Mouse (Mus musculus): Measurements from ENCODE around the gene Trmt10b. TPM values are rescaled to one million over a fixed set of nuclear protein-coding genes. Genes with fewer than 3 reads are reported as not detected.

The Trmt10b gene
- polyA plus RNA-seq, 1 experiment from 2014 or later, result 21.6 TPM

DNA sequence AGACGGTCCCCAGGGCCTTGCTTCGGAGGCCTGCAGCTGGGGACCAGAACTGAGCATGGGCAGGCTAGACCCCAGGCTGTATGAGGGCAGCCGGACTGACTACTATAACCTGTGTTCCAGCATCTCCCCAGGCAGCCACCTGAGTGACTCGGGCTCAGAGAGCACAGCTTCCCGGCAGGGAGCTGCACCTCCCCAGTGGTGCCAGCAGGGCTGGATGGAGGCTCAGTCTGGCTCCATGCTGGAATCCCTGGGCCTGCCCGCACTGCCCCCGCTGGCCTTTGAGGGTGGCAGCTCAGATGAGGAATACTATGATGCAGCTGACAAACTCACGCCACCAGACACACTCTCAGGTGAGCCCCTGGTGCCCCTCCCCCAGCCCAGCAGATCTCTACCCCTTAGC is 17.6 kb upstream of the Trmt10b start:
- H3K4me3 ChIP-seq (replicated peaks; ENCODE audit: low read length), result no peak overlapping the region
- H3K9ac ChIP-seq (replicated peaks; ENCODE audit: low read depth, low read length), result no peak overlapping the region
- no peaks in the 10 kb centered on the region for H3K9me3 ChIP-seq (ENCODE audit: control insufficient read depth, low read length)
- no peaks in the 10 kb centered on the region for H3K4me1 ChIP-seq (replicated peaks; ENCODE audit: control insufficient read depth, insufficient read depth, low read length)
- H3K4me2 ChIP-seq (ENCODE audit: low read length), result no peak overlapping the region
- no peaks in the 10 kb centered on the region for H3K27me3 ChIP-seq (replicated peaks; ENCODE audit: control insufficient read depth, insufficient read depth, low read length)
- ATAC-seq, result no peak
- WGBS, result 51% methylated on average over 8 of the region's 8 CpGs
- H3K27ac ChIP-seq (ENCODE audit: low read length), result no peak overlapping the region
- H3K36me3 ChIP-seq (ENCODE audit: control insufficient read depth, insufficient read depth), result no peaks in the 10 kb centered on the region

DNA sequence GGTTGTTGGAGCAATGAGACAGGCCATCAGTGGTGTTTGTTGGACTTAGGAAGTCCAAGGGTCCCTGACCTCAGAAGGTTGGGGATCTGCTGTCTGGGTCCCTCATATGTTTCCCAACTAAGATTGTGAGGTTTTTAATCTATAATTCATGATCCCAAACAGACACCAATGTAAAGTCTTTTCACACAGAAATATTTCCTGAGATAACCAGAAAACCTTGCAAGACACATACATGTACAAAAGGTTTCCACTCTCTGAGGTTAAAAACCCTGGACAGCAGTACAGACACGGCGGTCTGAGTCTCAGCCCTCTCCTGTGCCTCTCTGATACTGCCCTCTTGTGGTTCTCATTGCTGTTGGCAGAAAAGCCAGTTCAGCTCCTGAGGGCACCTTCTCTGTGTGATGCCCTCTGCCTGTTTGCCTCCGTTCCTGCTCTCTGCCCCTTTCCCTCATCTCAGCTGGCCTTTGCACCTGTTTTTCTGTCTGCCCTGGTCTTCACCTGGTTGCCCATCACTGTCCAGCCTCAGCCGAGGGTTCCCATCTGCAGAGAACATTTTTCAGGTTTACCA is 16.9 kb upstream of the Trmt10b start:
- Histone ChIP-seq H3K9ac (replicated peaks; ENCODE audit: low read depth, low read length) (no peak overlapping the region), H3K36me3 (ENCODE audit: control insufficient read depth, insufficient read depth) (no peaks in the 10 kb centered on the region), H3K4me1 (replicated peaks; ENCODE audit: control insufficient read depth, insufficient read depth, low read length) (no peaks in the 10 kb centered on the region), H3K4me3 (replicated peaks; ENCODE audit: low read length) (no peak overlapping the region), H3K27me3 (replicated peaks; ENCODE audit: control insufficient read depth, insufficient read depth, low read length) (no peaks in the 10 kb centered on the region), H3K27ac (ENCODE audit: low read length) (no peak overlapping the region), H3K4me2 (ENCODE audit: low read length) (no peak overlapping the region), H3K9me3 (ENCODE audit: control insufficient read depth, low read length) (no peaks in the 10 kb centered on the region)
- WGBS, result 20% methylated on average over 4 of the region's 4 CpGs
- peak; percentile 64; the same call in 1 of the 2 replicates for ATAC-seq

DNA sequence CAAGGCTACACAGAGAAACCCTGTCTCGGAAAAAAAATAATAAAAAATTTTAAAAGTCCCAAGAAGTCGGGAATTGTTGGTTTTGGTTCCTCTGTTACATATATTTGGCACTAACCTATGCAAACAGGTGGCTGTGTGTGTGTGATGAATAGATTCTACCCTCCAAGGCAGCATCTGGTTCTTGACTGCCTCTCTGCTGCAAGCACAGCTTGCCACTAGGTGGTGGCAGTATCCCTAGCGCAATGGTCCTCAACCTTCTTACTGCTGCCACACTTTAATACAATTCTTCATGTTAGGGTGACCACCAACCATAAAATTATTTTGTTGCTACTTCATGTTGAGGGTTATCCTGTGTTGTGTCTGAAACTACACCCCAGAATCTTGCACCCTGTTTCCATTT is 10.6 kb upstream of the Trmt10b start:
- 48% methylated on average over 3 of the region's 3 CpGs for WGBS
- H3K36me3 ChIP-seq (ENCODE audit: control insufficient read depth, insufficient read depth), result no peaks in the 10 kb centered on the region

DNA sequence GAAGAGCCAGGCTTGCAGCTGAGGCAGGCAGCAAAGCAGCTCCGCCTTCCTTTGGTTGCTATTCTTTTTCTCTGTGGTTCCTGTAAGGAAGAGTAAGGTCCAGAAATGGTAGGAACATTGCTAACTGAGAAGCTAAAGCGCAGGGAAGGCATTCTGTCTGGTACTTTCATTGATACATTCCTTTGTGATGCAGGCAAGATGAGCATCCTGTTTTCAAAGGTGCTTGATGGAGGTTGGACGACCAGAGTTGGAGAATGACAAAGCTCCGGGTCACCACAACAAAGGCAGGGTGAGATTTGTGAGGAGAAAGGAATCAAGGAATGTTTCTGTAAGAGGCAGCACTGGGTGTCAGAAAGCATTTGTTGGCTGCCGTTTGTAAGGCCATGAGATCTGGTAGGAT is 9.0 kb upstream of the Trmt10b start:
- no peak overlapping the region for H3K4me3 ChIP-seq (replicated peaks; ENCODE audit: low read length)

More for the DNA sequence above, 10.6 kb upstream of the Trmt10b start:
- no peaks in the 10 kb centered on the region for H3K4me1 ChIP-seq (replicated peaks; ENCODE audit: control insufficient read depth, insufficient read depth, low read length)
- no peak overlapping the region for H3K4me2 ChIP-seq (ENCODE audit: low read length)
- H3K9ac ChIP-seq (replicated peaks; ENCODE audit: low read depth, low read length), result no peak overlapping the region
- H3K9me3 ChIP-seq (ENCODE audit: control insufficient read depth, low read length), result no peaks in the 10 kb centered on the region
- no peak for ATAC-seq
- no peak overlapping the region for H3K27ac ChIP-seq (ENCODE audit: low read length)
- no peak overlapping the region for H3K4me3 ChIP-seq (replicated peaks; ENCODE audit: low read length)
- H3K27me3 ChIP-seq (replicated peaks; ENCODE audit: control insufficient read depth, insufficient read depth, low read length), result no peaks in the 10 kb centered on the region

DNA sequence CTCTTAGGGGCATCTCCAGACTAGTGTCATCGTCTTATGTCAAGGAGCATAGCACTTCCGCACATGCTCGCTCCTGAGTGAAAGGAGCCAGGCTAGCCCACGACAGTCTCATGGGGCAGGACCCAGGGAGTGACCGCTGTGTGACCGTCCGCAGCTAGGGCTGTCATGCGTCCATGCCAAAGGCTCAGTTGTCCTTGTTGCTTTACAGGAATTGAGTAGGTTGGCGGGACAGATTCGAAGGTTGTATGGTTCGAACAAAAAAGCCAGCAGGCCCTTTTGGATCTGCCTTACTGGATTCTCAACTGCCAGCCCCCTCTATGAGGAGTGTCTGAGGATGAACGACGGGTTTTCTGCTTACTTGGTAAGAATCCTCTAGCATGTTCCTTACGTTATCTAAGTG is 8.6 kb downstream of the Trmt10b start:
- Histone ChIP-seq H3K9ac (replicated peaks; ENCODE audit: low read depth, low read length) (no peak overlapping the region), H3K36me3 (ENCODE audit: control insufficient read depth, insufficient read depth) (peaks cover 46% of the 10 kb centered on the region), H3K9me3 (ENCODE audit: control insufficient read depth, low read length) (no peaks in the 10 kb centered on the region), H3K4me3 (replicated peaks; ENCODE audit: low read length) (no peak overlapping the region), H3K27ac (ENCODE audit: low read length) (no peak overlapping the region), H3K27me3 (replicated peaks; ENCODE audit: control insufficient read depth, insufficient read depth, low read length) (no peaks in the 10 kb centered on the region), H3K4me2 (ENCODE audit: low read length) (no peak overlapping the region), H3K4me1 (replicated peaks; ENCODE audit: control insufficient read depth, insufficient read depth, low read length) (no peaks in the 10 kb centered on the region)
- WGBS, result 98% methylated on average over 14 of the region's 14 CpGs
- no peak for ATAC-seq

More for the DNA sequence above, 9.0 kb upstream of the Trmt10b start:
- no peaks in the 10 kb centered on the region for H3K27me3 ChIP-seq (replicated peaks; ENCODE audit: control insufficient read depth, insufficient read depth, low read length)
- H3K36me3 ChIP-seq (ENCODE audit: control insufficient read depth, insufficient read depth), result no peaks in the 10 kb centered on the region
- no peaks in the 10 kb centered on the region for H3K4me1 ChIP-seq (replicated peaks; ENCODE audit: control insufficient read depth, insufficient read depth, low read length)
- H3K9ac ChIP-seq (replicated peaks; ENCODE audit: low read depth, low read length), result no peak overlapping the region
- H3K4me2 ChIP-seq (ENCODE audit: low read length), result no peak overlapping the region
- no peak overlapping the region for H3K27ac ChIP-seq (ENCODE audit: low read length)
- no peaks in the 10 kb centered on the region for H3K9me3 ChIP-seq (ENCODE audit: control insufficient read depth, low read length)
- WGBS, result 75% methylated on average over 5 of the region's 5 CpGs
- no peak for ATAC-seq

DNA sequence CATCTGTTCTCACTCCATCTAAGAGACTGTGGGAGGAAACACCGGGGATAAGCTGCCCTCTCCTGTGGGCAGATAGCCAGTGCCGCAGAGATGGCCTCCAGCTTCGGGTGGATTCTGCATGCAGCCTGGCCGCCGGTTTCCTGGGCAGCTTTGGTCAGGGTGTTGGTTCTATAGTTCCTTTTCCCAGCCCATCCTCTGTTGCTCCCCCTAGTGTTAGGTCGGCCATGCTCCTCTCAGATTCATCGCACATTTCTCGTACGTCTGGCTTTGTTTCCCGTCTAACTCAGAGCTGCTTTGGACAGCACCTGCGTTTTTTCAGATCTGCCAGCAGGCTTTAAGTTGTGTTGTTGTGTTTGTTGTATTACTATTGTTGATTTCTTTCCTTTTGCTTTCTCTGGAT is 11.1 kb downstream of the Trmt10b start:
- ATAC-seq, result no peak
- Histone ChIP-seq H3K27ac (ENCODE audit: low read length) (no peak overlapping the region), H3K36me3 (ENCODE audit: control insufficient read depth, insufficient read depth) (peaks cover 34% of the 10 kb centered on the region), H3K9ac (replicated peaks; ENCODE audit: low read depth, low read length) (no peak overlapping the region), H3K4me2 (ENCODE audit: low read length) (no peak overlapping the region), H3K27me3 (replicated peaks; ENCODE audit: control insufficient read depth, insufficient read depth, low read length) (no peaks in the 10 kb centered on the region), H3K4me3 (replicated peaks; ENCODE audit: low read length) (no peak overlapping the region), H3K9me3 (ENCODE audit: control insufficient read depth, low read length) (no peaks in the 10 kb centered on the region), H3K4me1 (replicated peaks; ENCODE audit: control insufficient read depth, insufficient read depth, low read length) (no peaks in the 10 kb centered on the region)
- 27% methylated on average over 11 of the region's 11 CpGs for WGBS

DNA sequence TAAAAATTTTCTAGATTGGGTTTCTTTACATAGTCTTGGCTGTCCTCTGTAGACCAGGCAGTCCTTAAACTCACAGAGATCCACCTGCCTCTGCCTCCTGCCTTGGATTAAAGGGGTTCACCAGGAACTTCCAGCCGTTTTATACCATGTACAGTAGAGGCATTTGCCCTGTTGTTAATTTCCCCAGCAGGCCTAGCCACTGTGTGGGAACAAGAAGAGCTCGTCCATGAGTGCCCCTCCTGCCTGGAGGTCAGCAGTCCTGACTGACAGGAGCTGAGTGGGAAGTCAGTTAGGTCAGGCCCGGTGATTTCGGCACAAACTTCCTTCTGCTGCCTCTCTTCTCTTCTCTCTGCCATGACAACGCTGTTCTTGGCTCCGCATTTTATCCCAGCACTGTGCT is 11.7 kb downstream of the Trmt10b start:
- Histone ChIP-seq H3K9ac (replicated peaks; ENCODE audit: low read depth, low read length) (no peak overlapping the region), H3K36me3 (ENCODE audit: control insufficient read depth, insufficient read depth) (peaks cover 34% of the 10 kb centered on the region), H3K27ac (ENCODE audit: low read length) (no peak overlapping the region), H3K4me3 (replicated peaks; ENCODE audit: low read length) (no peak overlapping the region), H3K4me2 (ENCODE audit: low read length) (no peak overlapping the region), H3K9me3 (ENCODE audit: control insufficient read depth, low read length) (no peaks in the 10 kb centered on the region), H3K27me3 (replicated peaks; ENCODE audit: control insufficient read depth, insufficient read depth, low read length) (no peaks in the 10 kb centered on the region), H3K4me1 (replicated peaks; ENCODE audit: control insufficient read depth, insufficient read depth, low read length) (no peaks in the 10 kb centered on the region)
- WGBS, result 91% methylated on average over 6 of the region's 6 CpGs
- ATAC-seq, result no peak

DNA sequence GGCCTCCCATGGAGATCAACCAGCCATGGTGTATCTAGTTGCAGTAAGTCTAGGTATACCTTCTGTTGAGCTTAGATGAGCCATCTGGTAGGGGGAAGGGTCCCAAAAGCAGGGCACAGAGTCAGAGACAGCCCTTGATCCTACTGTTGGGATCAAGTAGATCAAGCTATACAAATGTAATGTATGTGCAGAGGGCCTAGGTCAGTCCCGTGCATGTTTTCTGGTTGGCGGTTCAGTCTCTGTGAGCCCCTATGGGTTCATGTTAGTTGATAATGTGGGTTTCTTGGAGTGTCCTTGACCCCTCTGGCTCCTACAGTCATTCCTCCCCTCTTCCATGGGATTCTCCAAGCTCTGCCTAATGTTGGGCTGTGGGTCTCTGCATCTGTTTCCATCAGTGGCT is 14.1 kb downstream of the Trmt10b start:
- no peaks in the 10 kb centered on the region for H3K9me3 ChIP-seq (ENCODE audit: control insufficient read depth, low read length)
- no peak overlapping the region for H3K4me2 ChIP-seq (ENCODE audit: low read length)
- no peaks in the 10 kb centered on the region for H3K4me1 ChIP-seq (replicated peaks; ENCODE audit: control insufficient read depth, insufficient read depth, low read length)
- H3K9ac ChIP-seq (replicated peaks; ENCODE audit: low read depth, low read length), result no peak overlapping the region
- ATAC-seq, result no peak
- no peak overlapping the region for H3K27ac ChIP-seq (ENCODE audit: low read length)
- H3K27me3 ChIP-seq (replicated peaks; ENCODE audit: control insufficient read depth, insufficient read depth, low read length), result no peaks in the 10 kb centered on the region
- 100% methylated on average over 2 of the region's 2 CpGs for WGBS
- no peak overlapping the region for H3K4me3 ChIP-seq (replicated peaks; ENCODE audit: low read length)
- peaks cover 25% of the 10 kb centered on the region for H3K36me3 ChIP-seq (ENCODE audit: control insufficient read depth, insufficient read depth)

DNA sequence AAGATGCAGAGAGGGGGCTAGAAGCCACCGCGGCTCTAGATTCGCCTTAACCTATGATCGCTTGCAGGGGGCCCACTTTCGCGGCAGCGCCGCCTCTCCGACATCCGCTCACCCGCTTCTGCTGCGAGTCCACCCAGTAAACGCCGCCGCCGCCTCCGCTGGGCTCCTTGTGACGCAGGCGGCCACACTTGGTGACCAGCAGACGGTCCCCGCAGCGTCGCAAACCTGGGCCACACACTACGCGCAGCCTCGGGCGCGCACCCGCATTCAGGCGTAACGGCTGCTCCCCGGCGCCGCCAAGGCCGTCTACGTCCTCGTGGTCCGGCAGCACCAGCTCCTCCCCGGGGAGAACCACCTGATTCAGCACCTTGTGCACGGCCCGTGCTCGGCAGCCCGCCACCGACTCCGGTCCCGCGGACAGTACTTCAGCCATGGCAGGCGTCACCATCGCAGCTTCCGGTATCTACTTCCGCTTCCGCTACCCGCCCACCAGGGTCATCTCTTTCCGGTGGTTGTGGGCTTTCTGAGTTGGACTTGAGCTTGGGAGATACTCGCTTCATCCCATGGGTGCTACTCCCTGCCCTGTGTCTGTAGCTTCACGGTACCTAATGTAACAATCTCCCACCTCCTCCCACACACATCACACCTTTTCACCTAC is 23.4 kb downstream of the Trmt10b start:
- Histone ChIP-seq H3K9me3 (ENCODE audit: control insufficient read depth, low read length) (no peaks in the 10 kb centered on the region), H3K4me2 (ENCODE audit: low read length) (peak overlapping the region; percentile 80), H3K27me3 (replicated peaks; ENCODE audit: control insufficient read depth, insufficient read depth, low read length) (peaks cover 10% of the 10 kb centered on the region), H3K4me3 (replicated peaks; ENCODE audit: low read length) (peak overlapping the region; percentile 88), H3K36me3 (ENCODE audit: control insufficient read depth, insufficient read depth) (peaks cover 7% of the 10 kb centered on the region; the same call in 1 of the 2 replicates), H3K4me1 (replicated peaks; ENCODE audit: control insufficient read depth, insufficient read depth, low read length) (peaks cover 18% of the 10 kb centered on the region), H3K27ac (ENCODE audit: low read length) (peak overlapping the region; percentile 67), H3K9ac (replicated peaks; ENCODE audit: low read depth, low read length) (peak overlapping the region; percentile 92)
- WGBS, result under 1% methylated on average over 56 of the region's 56 CpGs
- ATAC-seq, result peak; percentile 92

Measured in forebrain, embryonic 16.5 days (tissue).